ENCODE assay signal across 8 mouse cellular contexts in the genomic region with DNA sequence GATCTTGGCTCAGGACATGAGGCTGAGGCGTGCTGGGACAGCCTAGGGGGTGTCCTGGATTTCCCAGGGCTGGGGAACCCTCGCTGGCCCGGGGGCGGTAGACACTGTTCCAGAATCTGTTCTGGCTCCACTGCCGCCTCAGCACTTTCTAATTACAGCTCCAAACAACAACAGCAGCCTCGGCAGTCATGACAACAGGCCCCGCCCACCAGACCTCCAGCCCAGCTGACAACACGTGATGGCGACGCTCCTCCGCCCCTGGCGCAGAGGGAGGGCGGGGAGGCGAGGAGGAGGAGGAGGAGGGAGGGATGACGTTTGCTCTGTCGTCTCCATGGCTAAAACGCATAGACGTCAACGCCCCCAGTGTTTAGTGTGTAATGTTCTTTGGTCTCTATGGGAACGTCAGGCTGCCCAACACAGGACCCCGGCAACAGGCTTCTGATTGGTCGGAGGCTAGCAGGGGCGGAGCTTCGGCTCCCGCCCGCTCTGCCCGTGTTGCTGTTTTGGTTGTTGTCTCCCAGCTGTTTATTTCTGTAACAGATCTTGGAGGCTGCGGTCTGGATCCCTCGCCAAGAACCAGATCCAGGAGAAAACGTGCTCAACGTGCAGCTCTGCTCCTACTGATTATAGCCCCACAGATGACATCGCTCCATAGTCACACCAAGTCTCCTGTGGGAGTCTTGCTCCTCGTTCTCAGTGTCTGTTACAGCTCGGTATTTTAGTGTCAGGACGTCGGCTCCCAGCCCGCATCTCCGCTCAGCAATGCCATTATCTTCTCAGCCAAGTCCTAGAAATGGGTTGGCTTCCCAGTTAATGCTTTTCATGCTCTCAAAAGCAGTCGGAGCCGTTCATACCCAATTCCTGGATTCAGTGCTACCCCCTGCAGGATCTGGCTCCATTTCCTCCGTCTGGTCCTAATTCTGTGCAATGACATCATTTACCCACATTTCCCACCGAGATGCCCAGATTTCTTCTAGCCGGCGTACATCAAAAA. TPM values are rescaled to one million over a fixed set of nuclear protein-coding genes. Genes with fewer than 3 reads are reported as not detected.
DNase-seq lines count a peak whose midpoint lies in the region; ATAC-seq and TF ChIP-seq lines count a peak whose summit lies in the region.

No protein-coding gene starts in this region.

- H3K4me3 ChIP-seq in ES-E14 (ENCODE audit: insufficient read depth in 1 of 2, low read depth in 1 of 2, low read length in 2 of 2, poor library complexity in 1 of 2, severe bottlenecking in 1 of 2), result peak overlapping the region; percentile 38 to 46
- peak overlapping the region; percentile 54 for H3K4me3 ChIP-seq in forebrain, embryonic 16.5 days (replicated peaks; ENCODE audit: low read length)
- peak overlapping the region; percentile 46 for H3K4me3 ChIP-seq in lung, embryonic 15.5 days

- no peaks in the 10 kb centered on the region for H3K27me3 ChIP-seq in forebrain, embryonic 16.5 days (replicated peaks; ENCODE audit: control insufficient read depth, insufficient read depth, low read length)
- H3K27me3 ChIP-seq in lung, embryonic 15.5 days, result no peaks in the 10 kb centered on the region

- no peaks in the 10 kb centered on the region for H3K9me3 ChIP-seq in ES-E14 (ENCODE audit: control insufficient read depth, insufficient read depth, low read depth, low read length)
- no peaks in the 10 kb centered on the region for H3K9me3 ChIP-seq in forebrain, embryonic 16.5 days (ENCODE audit: control insufficient read depth, low read length)
- no peaks in the 10 kb centered on the region for H3K9me3 ChIP-seq in lung, embryonic 15.5 days

- H3K4me1 ChIP-seq in ES-E14 (ENCODE audit: control insufficient read depth in 2 of 2, insufficient read depth in 2 of 2, low read length in 2 of 2, poor library complexity in 1 of 2), result peaks cover 7 to 32% of the 10 kb centered on the region in 2 experiments; a peak in 3 of 4 replicates
- H3K4me1 ChIP-seq in forebrain, embryonic 16.5 days (replicated peaks; ENCODE audit: control insufficient read depth, insufficient read depth, low read length), result peaks cover 16% of the 10 kb centered on the region
- peaks cover 52% of the 10 kb centered on the region for H3K4me1 ChIP-seq in lung, embryonic 15.5 days

- peak; percentile 98 for DNase-seq in ES-E14 (ENCODE audit: low read depth, low spot score)
- peak; percentile 93 for DNase-seq in cerebellum, adult 11-12 months
- peak; percentile 99 for DNase-seq in heart, postnatal 4 days
- peak; percentile 97 to 98 for DNase-seq in layer of hippocampus, adult 8-10 months (ENCODE audit: low spot score in 2 of 2)
- DNase-seq in ovary, adult 18-20 months (ENCODE audit: low spot score), result peak; percentile 98
- peak; percentile 100 for DNase-seq in thymus, postnatal 0 days (ENCODE audit: low spot score)

- H3K27ac ChIP-seq in ES-E14 (ENCODE audit: insufficient read depth, low read depth, low read length, poor library complexity, severe bottlenecking), result peak overlapping the region; percentile 76; the same call in 1 of the 2 replicates
- H3K27ac ChIP-seq in forebrain, embryonic 16.5 days (ENCODE audit: low read length), result peak overlapping the region; percentile 97
- H3K27ac ChIP-seq in lung, embryonic 15.5 days, result peak overlapping the region; percentile 96

- H3K4me2 ChIP-seq in forebrain, embryonic 16.5 days (ENCODE audit: low read length), result peak overlapping the region; percentile 85
- H3K4me2 ChIP-seq in lung, embryonic 15.5 days, result peak overlapping the region; percentile 81

- H3K36me3 ChIP-seq in ES-E14 (ENCODE audit: control insufficient read depth, insufficient read depth, low read length, poor library complexity, severe bottlenecking), result no peaks in the 10 kb centered on the region
- no peaks in the 10 kb centered on the region for H3K36me3 ChIP-seq in forebrain, embryonic 16.5 days (ENCODE audit: control insufficient read depth, insufficient read depth)
- no peaks in the 10 kb centered on the region for H3K36me3 ChIP-seq in lung, embryonic 15.5 days

- under 1% methylated on average over 44 of the region's 44 CpGs for WGBS in forebrain, embryonic 16.5 days
- 1% methylated on average over 44 of the region's 44 CpGs for WGBS in lung, embryonic 15.5 days

- peak; percentile 99 for ATAC-seq in forebrain, embryonic 16.5 days
- ATAC-seq in lung, embryonic 15.5 days (ENCODE audit: borderline replicate concordance, extremely low read depth, low FRiP score, low TSS enrichment), result peak; percentile 97

- H3K9ac ChIP-seq in ES-E14 (ENCODE audit: insufficient read depth, low read depth, low read length, poor library complexity, severe bottlenecking), result peak overlapping the region; percentile 76
- H3K9ac ChIP-seq in forebrain, embryonic 16.5 days (replicated peaks; ENCODE audit: low read depth, low read length), result peak overlapping the region; percentile 66
- peak overlapping the region; percentile 32 for H3K9ac ChIP-seq in lung, embryonic 15.5 days

- in situ Hi-C loops in ES-E14 (cut with MboI; ENCODE audit: low sequenced_read_pairs in 2 of 2, unreplicated experiment in 2 of 2), result no loop called here

TF ChIP-seq in ES-E14, 5 proteins besides CTCF, POLR2A, EP300 and RAD21:
- TF ChIP-seq ZC3H11A (IDR thresholded peaks at IDR 0.05; ENCODE audit: borderline replicate concordance, low read depth, low read length) (no peak), CHD2 (IDR thresholded peaks at IDR 0.05; ENCODE audit: low read depth, low read length) (no peak), MAFK (IDR thresholded peaks at IDR 0.05; ENCODE audit: insufficient read depth, low read depth, low read length) (peak; percentile 99), HCFC1 (IDR thresholded peaks at IDR 0.05; ENCODE audit: borderline replicate concordance, insufficient read depth, low read length) (no peak; the same call in 1 of the 2 replicates)

RNA-seq across cellular contexts. Expression of a gene that starts 18.3 kb away (rescaled TPM):
- 10.3 and 10.6 TPM in 2 replicates for total RNA-seq in ES-E14 (2012; rRNA removed)
- polyA plus RNA-seq in forebrain, embryonic 16.5 days (2015; fragmentation: Nextera tagmentation; extraction: Ambion mirVana), result 1.9 and 2.4 TPM in 2 replicates
- total RNA-seq in heart, postnatal 4 days (2021), result 1 to 10 TPM; 5.6 to 9.9 TPM
- total RNA-seq in layer of hippocampus, adult 8-10 months (2022), result 10 to 100 TPM; 14.4 to 24.7 (median 21.0) TPM
- polyA plus RNA-seq in lung, embryonic 15.5 days (2015; fragmentation: Nextera tagmentation; extraction: Ambion mirVana), result 5.5 and 5.7 TPM in 2 replicates
- polyA plus RNA-seq in thymus, postnatal 0 days (2015; fragmentation: Nextera tagmentation; extraction: Ambion mirVana), result 3.9 and 4.9 TPM in 2 replicates

Comparison
In these comparisons a context has a peak if more than half of its experiments do, and no peak if none do; other contexts are left out.
1. Peak in every context shown above with its lines: DNase-seq, ATAC-seq, H3K4me3 ChIP-seq and H3K27ac ChIP-seq.